11 mouse cellular contexts compared by ENCODE assay signal in the genomic region with DNA sequence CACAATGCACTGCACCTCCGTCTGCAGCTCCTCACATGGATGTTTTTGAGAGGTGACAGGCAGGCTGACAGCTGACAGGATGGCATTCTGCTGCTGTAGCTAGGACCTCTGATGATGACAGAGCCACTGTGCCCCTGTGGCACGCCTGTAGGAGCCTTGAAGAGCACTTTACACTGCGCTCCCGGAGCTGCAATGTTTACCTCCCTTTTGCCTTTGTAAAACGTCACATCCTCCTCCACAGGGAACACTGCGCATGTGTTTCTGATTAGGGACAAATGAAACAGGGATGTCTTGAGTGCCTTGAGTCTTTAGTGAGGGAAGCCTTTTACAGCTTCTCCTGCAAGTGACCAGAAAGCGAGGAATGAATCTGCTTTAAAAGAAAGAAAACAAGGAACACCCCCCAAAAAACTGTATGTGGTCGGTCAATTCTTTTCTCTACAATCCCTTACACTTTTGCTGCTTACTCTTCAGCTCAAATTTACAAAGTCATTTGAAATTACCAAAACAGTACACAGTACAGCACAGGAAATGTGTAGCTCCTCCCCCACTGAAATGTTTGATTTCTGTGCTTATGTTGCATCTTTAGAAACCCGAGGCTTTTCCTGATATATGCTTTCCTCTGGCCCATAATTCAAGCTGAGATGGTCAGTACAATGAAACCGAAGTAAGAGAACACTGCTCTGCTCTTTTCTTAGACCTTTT.
A peak's percentile ranks its signal among the peaks of the same experiment; 100 is the strongest.
DNase-seq lines count a peak whose midpoint lies in the region; ATAC-seq and TF ChIP-seq lines count a peak whose summit lies in the region.
"Had no signal": no experiment of that assay in that cellular context is flagged by ENCODE, and none has a peak within 500 bp of the region (broad histone marks: within the 10 kb centered on the region; RNA-seq: fewer than 3 reads in every experiment).

No protein-coding gene starts in this region.

- H3K9ac ChIP-seq in heart, embryonic 11.5 days (ENCODE audit: low read depth, low read length), result no peak overlapping the region
- no peak overlapping the region; the same call in 1 of the 2 replicates for H3K9ac ChIP-seq in heart, adult 2 months (ENCODE audit: low read depth, low read length)
- H3K9ac ChIP-seq in hindbrain, embryonic 15.5 days, result no peak overlapping the region
- no peak overlapping the region for H3K9ac ChIP-seq in midbrain, embryonic 11.5 days (ENCODE audit: low read length)
- no peak overlapping the region for H3K9ac ChIP-seq in intestine, embryonic 16.5 days (ENCODE audit: low read depth, low read length)

- H3K79me2 ChIP-seq in heart, adult 2 months (replicated peaks; ENCODE audit: control insufficient read depth, insufficient read depth, low read length), result no peaks in the 10 kb centered on the region

- H3K4me3 ChIP-seq in heart, embryonic 11.5 days (ENCODE audit: low read depth, low read length), result no peak overlapping the region
- H3K4me3 ChIP-seq in heart, adult 2 months, result no peak overlapping the region
- H3K4me3 ChIP-seq in hindbrain, embryonic 15.5 days, result no peak overlapping the region
- H3K4me3 ChIP-seq in midbrain, embryonic 11.5 days (ENCODE audit: low read depth, low read length), result no peak overlapping the region
- H3K4me3 ChIP-seq in intestine, embryonic 16.5 days (ENCODE audit: low read length), result no peak overlapping the region

- no peak for TF ChIP-seq CTCF in heart, adult 2 months (IDR thresholded peaks at IDR 0.05)
- TF ChIP-seq CTCF in brain, embryonic 14.5 days (IDR thresholded peaks at IDR 0.05; ENCODE audit: borderline replicate concordance, extremely low read depth, insufficient read depth, insufficient read length), result no peak

- H3K27me3 ChIP-seq in heart, embryonic 11.5 days (ENCODE audit: control insufficient read depth, insufficient read depth, low read length), result no peaks in the 10 kb centered on the region
- no peaks in the 10 kb centered on the region for H3K27me3 ChIP-seq in heart, adult 2 months (ENCODE audit: control insufficient read depth, insufficient read depth, low read length)
- no peaks in the 10 kb centered on the region for H3K27me3 ChIP-seq in hindbrain, embryonic 15.5 days
- H3K27me3 ChIP-seq in midbrain, embryonic 11.5 days (ENCODE audit: control insufficient read depth, insufficient read depth, low read length), result no peaks in the 10 kb centered on the region
- no peaks in the 10 kb centered on the region for H3K27me3 ChIP-seq in intestine, embryonic 16.5 days (replicated peaks; ENCODE audit: control insufficient read depth, insufficient read depth, low read length)

- no peak for TF ChIP-seq POLR2A in heart, adult 2 months (IDR thresholded peaks at IDR 0.05; ENCODE audit: insufficient read depth, low read depth, low read length)
- TF ChIP-seq POLR2A in brain, embryonic 14.5 days (IDR thresholded peaks at IDR 0.05; ENCODE audit: borderline replicate concordance, extremely low read depth, insufficient read depth, insufficient read length, poor library complexity, severe bottlenecking), result no peak

- 55% methylated on average over 10 of the region's 10 CpGs for WGBS in heart, embryonic 11.5 days (ENCODE audit: insufficient replicate concordance)
- WGBS in heart, adult 2 months, result 63% methylated on average over 10 of the region's 10 CpGs
- 56% methylated on average over 10 of the region's 10 CpGs for WGBS in hindbrain, embryonic 15.5 days
- 79% methylated on average over 10 of the region's 10 CpGs for WGBS in midbrain, embryonic 11.5 days
- WGBS in intestine, embryonic 16.5 days, result 56% methylated on average over 10 of the region's 10 CpGs

- no peak for DNase-seq in heart, adult 2 months
- DNase-seq in brain, embryonic 14.5 days (ENCODE audit: low read depth), result peak; percentile 27
- DNase-seq in midbrain, embryonic 11.5 days (ENCODE audit: low spot score, missing footprints), result peak; percentile 82
- DNase-seq in cerebellum, postnatal 4 days (ENCODE audit: low spot score in 2 of 2), result no peak
- DNase-seq: adrenal gland, adult 8-10 months; retina, postnatal 1 day; thymus, postnatal 25 days had no signal

- H3K4me1 ChIP-seq in heart, embryonic 11.5 days (ENCODE audit: control insufficient read depth, insufficient read depth, low read length), result peaks cover 19% of the 10 kb centered on the region
- H3K4me1 ChIP-seq in heart, adult 2 months (ENCODE audit: control insufficient read depth, insufficient read depth, low read length), result no peaks in the 10 kb centered on the region; the same call in 1 of the 2 replicates
- peaks cover 11% of the 10 kb centered on the region; the same call in 1 of the 2 replicates for H3K4me1 ChIP-seq in hindbrain, embryonic 15.5 days (replicated peaks)
- no peaks in the 10 kb centered on the region for H3K4me1 ChIP-seq in midbrain, embryonic 11.5 days (ENCODE audit: control insufficient read depth, insufficient read depth, low read length)
- H3K4me1 ChIP-seq in intestine, embryonic 16.5 days (ENCODE audit: control insufficient read depth, insufficient read depth, low read length), result peaks cover 7% of the 10 kb centered on the region; the same call in 1 of the 2 replicates

- ATAC-seq in heart, embryonic 11.5 days (replicated peaks; ENCODE audit: insufficient number of reproducible peaks, low FRiP score, low TSS enrichment), result no peak
- ATAC-seq in hindbrain, embryonic 15.5 days (ENCODE audit: low FRiP score, low read depth), result no peak
- no peak for ATAC-seq in midbrain, embryonic 11.5 days (ENCODE audit: low FRiP score)
- ATAC-seq in intestine, embryonic 16.5 days, result no peak
- ATAC-seq in inflammation-experienced regulatory T-cells, adult 6 months, result no peak

- H3K9me3 ChIP-seq in heart, embryonic 11.5 days (replicated peaks; ENCODE audit: control insufficient read depth, low read length), result no peaks in the 10 kb centered on the region
- no peaks in the 10 kb centered on the region for H3K9me3 ChIP-seq in hindbrain, embryonic 15.5 days
- no peaks in the 10 kb centered on the region for H3K9me3 ChIP-seq in midbrain, embryonic 11.5 days (ENCODE audit: control insufficient read depth, low read length)
- no peaks in the 10 kb centered on the region for H3K9me3 ChIP-seq in intestine, embryonic 16.5 days (ENCODE audit: control insufficient read depth, low read length)

- TF ChIP-seq EP300 in heart, adult 2 months (IDR thresholded peaks at IDR 0.05; ENCODE audit: insufficient read depth, low read depth, low read length), result no peak

- H3K36me3 ChIP-seq in heart, embryonic 11.5 days (ENCODE audit: control insufficient read depth, insufficient read depth, low read length), result no peaks in the 10 kb centered on the region
- no peaks in the 10 kb centered on the region; the same call in 1 of the 2 replicates for H3K36me3 ChIP-seq in heart, adult 2 months (ENCODE audit: control insufficient read depth, insufficient read depth, low read length)
- H3K36me3 ChIP-seq in hindbrain, embryonic 15.5 days, result no peaks in the 10 kb centered on the region; the same call in 1 of the 2 replicates
- 0 out of 2 replicates have a peak, but pooled peaks cover 2% of the 10 kb centered on the region for H3K36me3 ChIP-seq in midbrain, embryonic 11.5 days (ENCODE audit: control insufficient read depth, insufficient read depth, low read length)
- H3K36me3 ChIP-seq in intestine, embryonic 16.5 days (ENCODE audit: control insufficient read depth, insufficient read depth, low read length), result no peaks in the 10 kb centered on the region

- intact Hi-C loops in heart, adult 2 months (cut with DNase I), result no loop called here

- no peak overlapping the region for H3K4me2 ChIP-seq in heart, embryonic 11.5 days
- H3K4me2 ChIP-seq in hindbrain, embryonic 15.5 days, result peak overlapping the region; percentile 29; the same call in 1 of the 2 replicates
- no peak overlapping the region for H3K4me2 ChIP-seq in midbrain, embryonic 11.5 days
- no peak overlapping the region for H3K4me2 ChIP-seq in intestine, embryonic 16.5 days (ENCODE audit: low read depth, low read length)

- peak overlapping the region; percentile 1; the same call in 1 of the 2 replicates for H3K27ac ChIP-seq in heart, embryonic 11.5 days (ENCODE audit: low read depth, low read length)
- no peak overlapping the region for H3K27ac ChIP-seq in heart, adult 2 months
- peak overlapping the region; percentile 42; the same call in 1 of the 2 replicates for H3K27ac ChIP-seq in hindbrain, embryonic 15.5 days (replicated peaks)
- no peak overlapping the region for H3K27ac ChIP-seq in midbrain, embryonic 11.5 days (ENCODE audit: low read depth, low read length)
- H3K27ac ChIP-seq in intestine, embryonic 16.5 days (ENCODE audit: low read length), result no peak overlapping the region

Comparison
In these comparisons a context has a peak if more than half of its experiments do, and no peak if none do; other contexts are left out.
1. H3K27ac ChIP-seq: peak in heart, embryonic 11.5 days (single experiment) and hindbrain, embryonic 15.5 days (single experiment); none in heart, adult 2 months (single experiment), midbrain, embryonic 11.5 days (single experiment) and intestine, embryonic 16.5 days (single experiment).
2. DNase-seq: peak in brain, embryonic 14.5 days (single experiment) and midbrain, embryonic 11.5 days (single experiment); none in heart, adult 2 months (0 of 2) and cerebellum, postnatal 4 days (0 of 2).